Mouse (Mus musculus): ENCODE results near the gene Wnk2.

DNA sequence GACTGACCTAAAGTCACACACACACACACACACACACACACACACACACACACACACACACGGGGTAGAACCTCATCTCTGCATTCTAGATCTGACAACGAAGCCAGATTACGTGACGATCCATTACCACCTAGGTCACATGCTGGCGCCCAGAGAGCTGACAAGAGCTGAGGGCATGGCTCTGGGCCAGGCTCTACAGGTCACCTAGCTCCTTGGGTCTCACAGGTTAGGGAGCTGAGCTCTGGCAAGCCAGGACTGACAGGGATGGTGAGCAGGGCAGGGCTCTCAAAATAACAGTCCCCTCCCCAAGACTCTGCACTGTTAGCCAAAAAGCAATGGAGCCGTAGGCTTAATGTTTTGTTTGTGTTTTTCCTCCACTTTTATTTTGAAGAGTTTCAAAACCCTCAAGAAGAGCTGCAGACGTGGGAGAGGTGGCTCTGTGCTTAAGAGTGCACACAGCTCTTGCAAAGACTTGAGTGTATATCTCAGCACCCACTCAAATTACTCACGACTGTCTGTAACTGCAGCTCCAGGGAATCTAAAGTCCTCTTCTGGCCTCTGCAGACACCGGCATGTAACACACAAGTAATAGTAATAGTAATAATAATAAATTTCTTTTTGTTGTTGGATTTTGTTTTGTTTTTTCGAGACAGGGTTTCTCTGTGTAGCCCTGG lies 10.4 kb upstream of the Wnk2 start:
- TF ChIP-seq CTCF (IDR thresholded peaks at IDR 0.05) (no peak), POLR2A (IDR thresholded peaks at IDR 0.05; ENCODE audit: insufficient read depth, low read depth, low read length) (no peak), EP300 (IDR thresholded peaks at IDR 0.05; ENCODE audit: insufficient read depth, low read depth, low read length) (no peak)
